39 mouse cellular contexts compared by ENCODE assay signal in genomic region chr2:30255631-30256395, GRCm38 (mm10). TPM values are rescaled to one million over a fixed set of nuclear protein-coding genes. Genes with fewer than 3 reads are reported as not detected.
"Had no signal": no experiment of that assay in that cellular context is flagged by ENCODE, and none has a peak within 500 bp of the region (broad histone marks: within the 10 kb centered on the region; RNA-seq: fewer than 3 reads in every experiment).

No protein-coding gene starts in this region.

- H3K9me3 ChIP-seq: heart, embryonic 12.5 days; hindbrain, embryonic 13.5 days; hindbrain, embryonic 15.5 days; kidney, embryonic 15.5 days; limb, embryonic 13.5 days; limb, embryonic 15.5 days; liver, embryonic 12.5 days had no signal

- H3K27ac ChIP-seq: hindbrain, embryonic 13.5 days; hindbrain, embryonic 15.5 days; hindbrain, postnatal 0 days; kidney, embryonic 15.5 days; kidney, postnatal 0 days; limb, embryonic 13.5 days; limb, embryonic 15.5 days; liver, embryonic 12.5 days; liver, embryonic 14.5 days had no signal

- H3K9ac ChIP-seq: heart, embryonic 12.5 days; hindbrain, embryonic 13.5 days; hindbrain, embryonic 15.5 days; kidney, embryonic 15.5 days; limb, embryonic 13.5 days; limb, embryonic 15.5 days; liver, embryonic 12.5 days; liver, embryonic 14.5 days had no signal

- ATAC-seq: hindbrain, postnatal 0 days; intestine, embryonic 16.5 days; liver, embryonic 12.5 days had no signal

- H3K4me2 ChIP-seq: heart, embryonic 12.5 days; hindbrain, embryonic 13.5 days; hindbrain, embryonic 15.5 days; kidney, embryonic 15.5 days; limb, embryonic 13.5 days; limb, embryonic 15.5 days; liver, embryonic 12.5 days had no signal

- DNase-seq: gastrocnemius, postnatal 14 days; gastrocnemius, postnatal 36 days; kidney, adult 11 months; kidney, adult 2 months; kidney, adult 9 months; kidney, postnatal 14 days; kidney, postnatal 36 days; layer of hippocampus, adult 9-11 months; layer of hippocampus, postnatal 36 days; left cerebral cortex, postnatal 4 days had no signal

- H3K4me3 ChIP-seq: heart, embryonic 12.5 days; hindbrain, embryonic 13.5 days; hindbrain, embryonic 15.5 days; kidney, embryonic 15.5 days; limb, embryonic 13.5 days; limb, embryonic 15.5 days; liver, embryonic 12.5 days had no signal

- H3K27me3 ChIP-seq: heart, embryonic 12.5 days; hindbrain, embryonic 13.5 days; hindbrain, embryonic 15.5 days; kidney, embryonic 15.5 days; limb, embryonic 13.5 days; limb, embryonic 15.5 days; liver, embryonic 12.5 days had no signal

RNA-seq across cellular contexts. Expression of gene Gm28038, which starts 25.0 kb away (rescaled TPM):
- total RNA-seq: gastrocnemius, adult 8-10 months; gastrocnemius, postnatal 36 days; heart, adult 18-20 months; heart, postnatal 10 days; hematopoietic stem cell, adult 5-6 weeks; hindbrain, postnatal 0 days; layer of hippocampus, adult 18-20 months; layer of hippocampus, adult 8-10 months; layer of hippocampus, postnatal 14 days; layer of hippocampus, postnatal 36 days; left cerebral cortex, adult 18-20 months; left cerebral cortex, adult 8-10 months; left cerebral cortex, postnatal 10 days; left cerebral cortex, postnatal 4 days; liver, adult 2 months had no signal
- polyA plus RNA-seq: gonadal fat pad, adult 2 months; heart, embryonic 12.5 days; heart, embryonic 14.5 days; heart, embryonic 16.5 days; hindbrain, embryonic 11.5 days; hindbrain, embryonic 13.5 days; hindbrain, embryonic 15.5 days; hindbrain, postnatal 0 days; intestine, embryonic 14.5 days; intestine, embryonic 16.5 days; kidney, adult 2 months; kidney, embryonic 15.5 days; kidney, postnatal 0 days; large intestine, adult 2 months; limb, embryonic 11.5 days; limb, embryonic 13.5 days; limb, embryonic 15.5 days; liver, adult 2 months; liver, embryonic 12.5 days; liver, embryonic 14.5 days had no signal
